Mouse (Mus musculus) left cerebral cortex, adult 11 months (tissue): ENCODE measurements at regions not wholly inside any gene's neighbourhood (a gene's known extent, or its start where the extent isn't known, plus 50 kb on each side); places are given as distances from the start of the nearest gene placed in this dataset.

Source experiments
- DNase-seq: peaks from one replicate; pipeline ENCODE4 v3.0.0; 2022; ENCODE audit warnings: low spot score

- DNase-seq, result no peak
These were observed 654.3 kb downstream of the Adgrl2 start for GRCm38 (mm10) chr3:148336091-148336511.

- DNase-seq, result no peak
These were observed 654.7 kb downstream of the Adgrl2 start for GRCm38 (mm10) chr3:148335654-148336053.

- DNase-seq, result no peak
These were observed 665.3 kb downstream of the Adgrl2 start for GRCm38 (mm10) chr3:148324911-148325621.

GRCm38 (mm10) chr3:148321894-148322293, 668.5 kb downstream of the Adgrl2 start:
- DNase-seq, result no peak

- DNase-seq, result no peak
These were observed 674.2 kb downstream of the Adgrl2 start for GRCm38 (mm10) chr3:148316198-148316597.

- no peak for DNase-seq
These were observed 675.1 kb downstream of the Adgrl2 start for GRCm38 (mm10) chr3:148315286-148315685.

GRCm38 (mm10) chr3:148295515-148295914, 694.8 kb downstream of the Adgrl2 start:
- no peak for DNase-seq

GRCm38 (mm10) chr3:148278978-148279377, 711.4 kb downstream of the Adgrl2 start:
- DNase-seq, result no peak

GRCm38 (mm10) chr3:148272159-148272848, 718.1 kb downstream of the Adgrl2 start:
- DNase-seq, result no peak

GRCm38 (mm10) chr3:148268812-148269211, 721.5 kb downstream of the Adgrl2 start:
- no peak for DNase-seq

- DNase-seq, result no peak
These were observed 731.1 kb downstream of the Adgrl2 start for GRCm38 (mm10) chr3:148259211-148259610.

GRCm38 (mm10) chr3:148248617-148249016, 741.7 kb downstream of the Adgrl2 start:
- DNase-seq, result no peak

- no peak for DNase-seq
These were observed 743.6 kb downstream of the Adgrl2 start for GRCm38 (mm10) chr3:148246786-148247185.

GRCm38 (mm10) chr3:148238093-148238492, 752.3 kb downstream of the Adgrl2 start:
- DNase-seq, result no peak

GRCm38 (mm10) chr3:148237555-148237954, 752.8 kb downstream of the Adgrl2 start:
- no peak for DNase-seq

- DNase-seq, result no peak
These were observed 756.7 kb downstream of the Adgrl2 start for GRCm38 (mm10) chr3:148233616-148234015.

- no peak for DNase-seq
These were observed 761.2 kb downstream of the Adgrl2 start for GRCm38 (mm10) chr3:148229192-148229591.

- no peak for DNase-seq
These were observed 762.2 kb downstream of the Adgrl2 start for GRCm38 (mm10) chr3:148228002-148228707.

GRCm38 (mm10) chr3:148220826-148221225, 769.5 kb downstream of the Adgrl2 start:
- DNase-seq, result no peak

- DNase-seq, result no peak
These were observed 770.2 kb downstream of the Adgrl2 start for GRCm38 (mm10) chr3:148220024-148220590.

- no peak for DNase-seq
These were observed 788.2 kb downstream of the Adgrl2 start for GRCm38 (mm10) chr3:148202148-148202547.

GRCm38 (mm10) chr3:148186704-148187103, 803.7 kb downstream of the Adgrl2 start:
- DNase-seq, result no peak

- DNase-seq, result no peak
These were observed 822.8 kb downstream of the Adgrl2 start for GRCm38 (mm10) chr3:148167556-148167955.
